Mouse (Mus musculus): ENCODE measurements around the gene Gtf2a1. TPM values are rescaled to one million over a fixed set of nuclear protein-coding genes. Genes with fewer than 3 reads are reported as not detected.
"Not testable (repeated sequence)": the region's sequence is repeated elsewhere in the genome, so short reads cannot be mapped to it uniquely, and the experiment has no call there.

Gtf2a1 gene
- total RNA-seq, 2 experiments from 2014 or later, result 25.2 to 26.0 TPM

DNA sequence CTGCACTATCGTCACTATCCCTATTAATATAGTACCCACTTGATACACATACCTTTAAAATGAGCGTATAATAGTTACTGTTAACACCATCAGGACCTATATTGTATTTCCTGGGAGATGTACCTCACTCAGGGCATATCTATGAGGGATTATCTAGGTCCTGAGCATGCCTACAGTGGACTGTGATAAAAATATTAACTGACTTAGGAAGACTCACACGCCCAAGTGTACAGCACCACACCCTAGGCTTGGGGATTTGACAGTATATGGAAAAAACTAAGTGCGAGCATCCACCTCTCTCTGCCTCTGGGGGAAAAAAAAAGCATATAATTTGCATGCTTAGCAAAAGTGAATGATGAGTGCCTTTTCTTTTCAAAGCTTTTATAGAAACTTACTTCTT, 23.1 kb downstream of the Gtf2a1 start:
- Histone ChIP-seq H3K4me3 (no peak overlapping the region), H3K27ac (no peak overlapping the region)
- intact Hi-C loops (cut with DNase I), result no loop called here

DNA sequence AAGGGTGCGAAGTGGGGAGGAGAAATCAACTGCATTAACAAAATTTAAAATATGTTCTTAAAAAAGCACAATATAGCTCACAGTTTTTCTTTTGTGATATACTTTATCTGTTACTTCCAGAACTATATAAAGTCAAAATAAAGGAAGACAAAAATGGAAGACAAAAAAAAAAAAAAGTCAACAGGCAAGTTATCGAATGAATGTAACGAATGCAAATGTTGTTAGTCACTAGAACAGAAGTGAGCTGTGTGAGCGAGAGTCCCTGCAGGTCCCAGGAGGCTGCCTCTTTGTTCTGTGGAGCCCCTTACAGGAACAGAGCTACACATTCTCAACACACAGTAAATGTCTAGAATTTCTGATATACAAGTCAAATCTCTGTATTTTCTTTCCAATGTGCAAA, 32.1 kb downstream of the Gtf2a1 start:
- DNase-seq; H3K27ac ChIP-seq; intact Hi-C loops (cut with DNase I); H3K4me3 ChIP-seq: not testable (repeated sequence)

More for the DNA sequence above, 23.1 kb downstream of the Gtf2a1 start:
- DNase-seq, result no peak
- TF ChIP-seq CTCF (IDR thresholded peaks at IDR 0.05), result no peak

- H3K27ac ChIP-seq; intact Hi-C loops (cut with DNase I); DNase-seq; H3K4me3 ChIP-seq: not testable (repeated sequence)
Measured at GRCm38 (mm10) chr12:91557358-91558005, 32.8 kb downstream of the Gtf2a1 start.

DNA sequence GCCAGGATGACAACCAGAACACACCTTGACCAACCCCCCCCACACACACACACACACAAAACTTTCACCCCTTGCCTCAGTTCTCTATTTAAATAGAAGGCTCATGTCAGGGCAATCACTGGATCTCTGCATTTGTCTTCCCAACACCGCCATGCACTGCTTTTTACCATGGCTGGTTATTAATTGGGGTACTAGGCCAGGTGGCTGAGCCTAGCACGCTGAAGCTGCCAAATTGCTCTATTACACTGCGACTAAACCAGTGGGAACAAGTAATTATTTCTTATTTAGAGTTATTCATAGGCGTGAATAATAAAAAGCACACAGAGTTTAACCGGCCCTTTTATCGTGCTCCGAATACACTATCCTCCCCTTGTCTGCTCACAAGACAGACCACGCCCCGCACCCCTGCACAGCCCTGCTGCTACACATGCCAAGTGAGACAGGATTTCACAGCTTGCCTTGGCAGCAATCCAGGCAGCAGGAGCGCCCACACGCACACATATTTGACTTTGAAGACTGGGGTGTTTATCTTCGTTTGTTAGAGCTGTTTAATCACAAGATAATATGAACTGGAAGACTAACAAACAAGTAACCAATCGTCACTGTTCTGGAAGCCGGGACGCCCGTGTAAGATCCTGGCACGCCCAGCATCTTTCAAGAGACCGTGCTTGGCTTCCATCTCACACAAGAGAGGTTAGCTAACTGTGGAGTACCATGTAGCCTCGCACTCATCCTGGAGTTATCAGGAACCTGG, 38.3 kb downstream of the Gtf2a1 start:
- TF ChIP-seq CTCF (IDR thresholded peaks at IDR 0.05), result no peak
- Histone ChIP-seq H3K27ac (no peak overlapping the region), H3K4me3 (peak overlapping the region; percentile 31)
- DNase-seq, result peak; percentile 74
- intact Hi-C loops (cut with DNase I), result no loop called here

DNA sequence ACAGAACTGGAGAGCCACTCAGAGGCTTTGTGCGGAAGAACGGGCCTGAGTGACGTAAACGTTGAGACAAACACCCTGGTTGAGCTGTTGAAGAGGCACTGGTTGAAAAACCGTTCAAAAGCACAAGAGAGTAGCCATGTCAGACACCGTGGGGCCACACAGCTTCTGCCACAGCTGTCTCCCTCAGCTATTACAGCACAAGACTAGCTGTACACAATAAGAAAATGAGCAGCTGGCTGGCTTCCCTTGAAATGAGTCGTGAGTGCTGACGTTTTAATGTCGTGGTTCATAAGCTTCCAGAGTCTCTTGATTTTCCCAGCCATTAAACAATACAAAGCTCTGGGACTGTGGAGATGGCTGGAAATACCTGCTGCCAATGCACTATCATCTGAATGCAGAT, 40.8 kb downstream of the Gtf2a1 start:
- intact Hi-C loops (cut with DNase I), result no loop called here

DNA sequence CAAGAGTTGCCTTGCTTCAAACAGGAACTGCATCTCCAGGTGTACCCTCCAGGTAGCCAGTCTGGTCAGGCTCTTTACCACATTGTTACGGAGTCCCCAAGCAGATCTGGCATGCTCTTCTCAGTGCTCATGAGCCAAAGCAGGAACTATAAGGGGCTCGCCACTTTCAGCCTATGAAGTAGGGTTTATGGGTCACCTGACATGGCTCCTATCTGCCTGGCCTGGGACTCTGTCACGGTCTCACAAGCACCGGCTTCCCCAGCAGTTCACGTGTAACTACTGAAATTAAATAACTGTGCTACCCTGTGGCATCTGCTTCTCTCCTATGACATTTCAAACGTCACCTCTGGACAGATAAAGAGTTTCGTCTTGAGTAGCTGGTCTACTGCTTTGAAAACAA, 50.1 kb downstream of the Gtf2a1 start:
- no peak for TF ChIP-seq CTCF (IDR thresholded peaks at IDR 0.05)
- H3K27ac ChIP-seq, result no peak overlapping the region
- no peak for DNase-seq
- H3K4me3 ChIP-seq, result no peak overlapping the region
- intact Hi-C loops (cut with DNase I), result no loop called here

More for the DNA sequence above, 40.8 kb downstream of the Gtf2a1 start:
- H3K4me3 ChIP-seq, result no peak overlapping the region
- no peak overlapping the region for H3K27ac ChIP-seq
- no peak for TF ChIP-seq CTCF (IDR thresholded peaks at IDR 0.05)
- no peak for DNase-seq

DNA sequence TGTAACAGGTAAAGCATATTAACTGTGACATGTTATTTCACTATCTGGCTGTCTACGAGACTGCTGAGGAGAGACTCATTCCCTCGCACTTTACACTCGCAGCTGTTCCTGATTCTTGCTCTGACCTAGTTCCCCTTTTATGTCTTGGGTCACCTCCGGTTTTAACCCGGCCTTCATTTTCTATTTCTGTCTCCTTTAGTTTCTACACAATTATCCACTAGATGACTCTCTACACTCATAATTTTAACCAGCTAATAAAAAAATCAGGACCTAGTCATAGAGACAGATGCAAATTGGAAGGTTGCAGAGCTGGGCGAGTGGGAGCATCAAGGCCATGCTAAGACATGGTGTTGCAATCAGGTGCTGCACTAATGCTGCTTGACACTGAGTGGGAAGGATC, 55.8 kb downstream of the Gtf2a1 start:
- H3K27ac ChIP-seq, result peak overlapping the region; percentile 64
- intact Hi-C loops (cut with DNase I), result no loop called here
- no peak for DNase-seq
- TF ChIP-seq CTCF (IDR thresholded peaks at IDR 0.05), result peak; percentile 34
- H3K4me3 ChIP-seq, result no peak overlapping the region

GRCm38 (mm10) chr12:91523626-91524025, 66.7 kb downstream of the Gtf2a1 start:
- intact Hi-C loops (cut with DNase I), result no loop called here
- no peak overlapping the region for H3K4me3 ChIP-seq
- no peak overlapping the region for H3K27ac ChIP-seq
- DNase-seq, result no peak
- TF ChIP-seq CTCF (IDR thresholded peaks at IDR 0.05), result no peak

DNA sequence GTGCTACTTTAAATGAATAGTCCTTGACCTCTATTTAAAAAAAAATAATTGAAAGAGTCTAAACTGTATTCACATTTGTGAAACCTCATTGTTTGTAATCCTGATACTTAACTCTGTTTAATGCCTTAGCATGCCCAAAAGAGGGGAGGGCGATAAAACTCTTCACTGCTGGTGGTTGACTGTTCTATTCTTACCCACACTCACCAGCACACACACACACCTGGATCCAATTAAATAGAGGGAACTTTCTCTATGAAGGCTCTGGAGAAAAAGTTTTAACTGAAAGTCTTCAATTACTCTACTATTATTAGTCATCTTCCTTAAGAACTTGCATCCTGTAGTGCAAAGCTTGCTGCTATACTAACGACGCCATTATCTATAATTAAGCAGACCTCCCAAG, 72.5 kb downstream of the Gtf2a1 start:
- Histone ChIP-seq H3K27ac (no peak overlapping the region), H3K4me3 (no peak overlapping the region)
- intact Hi-C loops (cut with DNase I), result no loop called here
- TF ChIP-seq CTCF (IDR thresholded peaks at IDR 0.05), result no peak
- DNase-seq, result no peak

DNA sequence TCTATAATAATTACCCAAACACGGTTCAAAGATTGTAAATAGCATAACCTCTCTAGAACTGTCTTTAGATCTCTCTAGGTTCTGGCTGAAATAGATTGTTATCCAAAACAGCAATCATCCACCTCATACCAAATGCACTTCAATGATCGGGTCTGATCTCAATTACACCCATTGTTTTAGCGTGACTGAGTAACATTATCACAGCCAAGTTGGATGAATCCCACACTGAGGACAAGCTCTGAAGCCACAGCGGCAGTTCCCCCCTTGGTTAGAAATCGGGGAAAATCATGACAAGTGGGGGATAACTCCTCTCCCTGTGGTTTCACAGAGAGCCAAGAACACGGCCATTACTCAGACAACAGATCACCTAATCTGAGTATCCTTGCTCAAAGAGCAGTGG, 76.3 kb downstream of the Gtf2a1 start:
- no peak for TF ChIP-seq CTCF (IDR thresholded peaks at IDR 0.05)

DNA sequence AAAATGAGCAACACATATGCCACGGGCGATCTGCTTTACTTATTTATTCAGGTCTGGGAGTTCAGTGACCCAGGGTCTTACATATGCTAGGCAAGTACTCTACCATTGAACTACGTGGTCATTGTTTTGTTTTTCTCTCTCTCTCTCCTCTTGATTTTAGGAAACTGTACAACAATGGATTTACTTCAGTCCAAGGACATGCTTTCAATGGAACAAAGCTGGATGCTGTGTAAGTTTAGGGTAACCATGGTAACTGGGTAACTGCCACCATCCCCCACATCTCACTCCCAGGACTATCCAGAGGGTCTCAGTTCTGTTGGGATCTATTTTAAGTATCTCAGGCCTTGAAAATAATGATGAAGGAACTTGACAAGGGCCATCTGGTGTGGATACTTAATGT, 78.5 kb downstream of the Gtf2a1 start:
- no peak for TF ChIP-seq CTCF (IDR thresholded peaks at IDR 0.05)
- DNase-seq, result no peak
- intact Hi-C loops (cut with DNase I), result no loop called here
- H3K4me3 ChIP-seq, result no peak overlapping the region
- H3K27ac ChIP-seq, result no peak overlapping the region

More for the DNA sequence above, 76.3 kb downstream of the Gtf2a1 start:
- no peak overlapping the region for H3K4me3 ChIP-seq
- no peak overlapping the region for H3K27ac ChIP-seq
- DNase-seq, result no peak
- intact Hi-C loops (cut with DNase I), result no loop called here

Other genes starting within 250 kb of the Gtf2a1 start
- gene Cep128, start 206.1 kb downstream of the Gtf2a1 start, total RNA-seq (2021), result 1 to 10 TPM in 1 of 2 experiments, under 1 TPM in 1; 0.74 to 1.8 TPM
- under 1 TPM; 0.10 to 0.42 TPM for gene Tshr, start 205.9 kb downstream of the Gtf2a1 start, total RNA-seq (2021)
- gene Ston2, start 197.9 kb upstream of the Gtf2a1 start, total RNA-seq (2021), result 10 to 100 TPM; 53.3 to 61.6 TPM